Mouse (Mus musculus): ENCODE measurements at regions not wholly inside any gene's neighbourhood (a gene's known extent, or its start where the extent isn't known, plus 50 kb on each side); places are given as distances from the start of the nearest gene placed in this dataset.

- DNase-seq: no peak
Measured at GRCm38 (mm10) chr17:7467638-7468037, 82.4 kb upstream of the Unc93a2 start.

GRCm38 (mm10) chr17:7464901-7465300 lies 79.6 kb upstream of the Unc93a2 start:
- no peak for DNase-seq

- DNase-seq: no peak
Measured at GRCm38 (mm10) chr17:7461164-7461563, 75.9 kb upstream of the Unc93a2 start.

- no peak for DNase-seq
Measured at GRCm38 (mm10) chr17:7456939-7457338, 71.7 kb upstream of the Unc93a2 start.

GRCm38 (mm10) chr17:7443822-7444221 lies 58.6 kb upstream of the Unc93a2 start:
- peak; percentile 84 for DNase-seq

- DNase-seq: no peak
Measured at GRCm38 (mm10) chr17:7435075-7435474, 49.8 kb upstream of the Unc93a2 start.
